Mouse (Mus musculus): ENCODE data around the gene Fhit. TPM values are rescaled to one million over a fixed set of nuclear protein-coding genes. Genes with fewer than 3 reads are reported as not detected.
A peak's percentile ranks its signal among the peaks of the same experiment; 100 is the strongest.

The Fhit gene
- polyA plus RNA-seq, 1 experiment from 2014 or later: 7.9 TPM

GRCm38 (mm10) chr14:10659326-10659725, 502.5 kb downstream of the Fhit start:
- peak; percentile 72 for ATAC-seq (ENCODE audit: low read depth)
- WGBS: 24% methylated on average over 2 of the region's 2 CpGs
- H3K27ac ChIP-seq (replicated peaks): no peak overlapping the region

GRCm38 (mm10) chr14:10658219-10658618, 503.6 kb downstream of the Fhit start:
- WGBS: 66% methylated on average over 1 of the region's 1 CpGs
- H3K4me1 ChIP-seq (replicated peaks): no peaks in the 10 kb centered on the region
- H3K4me2 ChIP-seq: no peak overlapping the region
- no peak overlapping the region for H3K27ac ChIP-seq (replicated peaks)
- no peak for ATAC-seq (ENCODE audit: low read depth)
- no peaks in the 10 kb centered on the region for H3K36me3 ChIP-seq
- no peak overlapping the region for H3K9ac ChIP-seq
- H3K4me3 ChIP-seq: no peak overlapping the region
- H3K27me3 ChIP-seq: no peaks in the 10 kb centered on the region
- H3K9me3 ChIP-seq: no peaks in the 10 kb centered on the region

More at GRCm38 (mm10) chr14:10659326-10659725, 502.5 kb downstream of the Fhit start:
- H3K27me3 ChIP-seq: no peaks in the 10 kb centered on the region
- no peaks in the 10 kb centered on the region for H3K9me3 ChIP-seq
- no peak overlapping the region for H3K9ac ChIP-seq
- no peaks in the 10 kb centered on the region for H3K36me3 ChIP-seq
- no peak overlapping the region for H3K4me3 ChIP-seq
- H3K4me2 ChIP-seq: no peak overlapping the region
- H3K4me1 ChIP-seq (replicated peaks): no peaks in the 10 kb centered on the region

- Histone ChIP-seq H3K27ac (replicated peaks) (no peak overlapping the region), H3K27me3 (no peaks in the 10 kb centered on the region), H3K4me3 (no peak overlapping the region), H3K9me3 (no peaks in the 10 kb centered on the region), H3K36me3 (no peaks in the 10 kb centered on the region), H3K4me2 (no peak overlapping the region), H3K9ac (no peak overlapping the region), H3K4me1 (replicated peaks) (no peaks in the 10 kb centered on the region)
- no peak for ATAC-seq (ENCODE audit: low read depth)
- whole genome bisulfite sequencing: 83% methylated on average over 3 of the region's 3 CpGs
These were observed 504.5 kb downstream of the Fhit start for GRCm38 (mm10) chr14:10657364-10657763.

- WGBS: 47% methylated on average over 3 of the region's 3 CpGs
- no peak overlapping the region for H3K27ac ChIP-seq (replicated peaks)
- H3K9me3 ChIP-seq: no peaks in the 10 kb centered on the region
- ATAC-seq (ENCODE audit: low read depth): no peak
- H3K36me3 ChIP-seq: no peaks in the 10 kb centered on the region
- H3K4me1 ChIP-seq (replicated peaks): no peaks in the 10 kb centered on the region
- no peak overlapping the region for H3K9ac ChIP-seq
- no peaks in the 10 kb centered on the region for H3K27me3 ChIP-seq
- H3K4me3 ChIP-seq: no peak overlapping the region
- no peak overlapping the region for H3K4me2 ChIP-seq
These were observed 506.0 kb downstream of the Fhit start for GRCm38 (mm10) chr14:10655842-10656241.

- Histone ChIP-seq H3K27me3 (no peaks in the 10 kb centered on the region), H3K9ac (no peak overlapping the region), H3K36me3 (no peaks in the 10 kb centered on the region), H3K4me3 (no peak overlapping the region), H3K4me2 (no peak overlapping the region), H3K27ac (replicated peaks) (no peak overlapping the region), H3K4me1 (replicated peaks) (peaks cover 10% of the 10 kb centered on the region; the same call in 1 of the 2 replicates), H3K9me3 (no peaks in the 10 kb centered on the region)
- no peak for ATAC-seq (ENCODE audit: low read depth)
These were observed 514.0 kb downstream of the Fhit start for GRCm38 (mm10) chr14:10647832-10648231.

- 66% methylated on average over 3 of the region's 3 CpGs for WGBS
- no peak overlapping the region for H3K4me2 ChIP-seq
- no peak for ATAC-seq (ENCODE audit: low read depth)
These were observed 530.1 kb downstream of the Fhit start for GRCm38 (mm10) chr14:10631783-10632182.

GRCm38 (mm10) chr14:10630831-10631360, 530.9 kb downstream of the Fhit start:
- Histone ChIP-seq H3K4me1 (replicated peaks) (no peaks in the 10 kb centered on the region), H3K4me2 (no peak overlapping the region), H3K9me3 (no peaks in the 10 kb centered on the region), H3K36me3 (no peaks in the 10 kb centered on the region), H3K27ac (replicated peaks) (no peak overlapping the region), H3K4me3 (no peak overlapping the region), H3K9ac (no peak overlapping the region), H3K27me3 (no peaks in the 10 kb centered on the region)
- no peak for ATAC-seq (ENCODE audit: low read depth)
- 96% methylated on average over 2 of the region's 2 CpGs for WGBS

More at GRCm38 (mm10) chr14:10631783-10632182, 530.1 kb downstream of the Fhit start:
- Histone ChIP-seq H3K9me3 (no peaks in the 10 kb centered on the region), H3K4me1 (replicated peaks) (no peaks in the 10 kb centered on the region), H3K9ac (no peak overlapping the region), H3K27ac (replicated peaks) (no peak overlapping the region), H3K36me3 (no peaks in the 10 kb centered on the region), H3K4me3 (no peak overlapping the region), H3K27me3 (no peaks in the 10 kb centered on the region)

GRCm38 (mm10) chr14:10593467-10593866, 568.4 kb downstream of the Fhit start:
- H3K9ac ChIP-seq: no peak overlapping the region
- H3K4me3 ChIP-seq: no peak overlapping the region
- no peaks in the 10 kb centered on the region for H3K36me3 ChIP-seq
- H3K27ac ChIP-seq (replicated peaks): no peak overlapping the region
- ATAC-seq (ENCODE audit: low read depth): no peak
- 83% methylated on average over 5 of the region's 5 CpGs for WGBS
- H3K4me1 ChIP-seq (replicated peaks): no peaks in the 10 kb centered on the region
- H3K27me3 ChIP-seq: no peaks in the 10 kb centered on the region
- no peaks in the 10 kb centered on the region for H3K9me3 ChIP-seq
- no peak overlapping the region for H3K4me2 ChIP-seq

- H3K4me2 ChIP-seq: no peak overlapping the region
- no peaks in the 10 kb centered on the region for H3K9me3 ChIP-seq
- no peaks in the 10 kb centered on the region for H3K4me1 ChIP-seq (replicated peaks)
- H3K4me3 ChIP-seq: no peak overlapping the region
- no peak for ATAC-seq (ENCODE audit: low read depth)
- H3K36me3 ChIP-seq: no peaks in the 10 kb centered on the region
- no peak overlapping the region for H3K27ac ChIP-seq (replicated peaks)
- no peaks in the 10 kb centered on the region for H3K27me3 ChIP-seq
- WGBS: 87% methylated on average over 3 of the region's 3 CpGs
- no peak overlapping the region for H3K9ac ChIP-seq
These were observed 592.8 kb downstream of the Fhit start for GRCm38 (mm10) chr14:10568937-10569552.

GRCm38 (mm10) chr14:10567771-10568170, 594.1 kb downstream of the Fhit start:
- Histone ChIP-seq H3K4me2 (no peak overlapping the region), H3K4me1 (replicated peaks) (no peaks in the 10 kb centered on the region), H3K9me3 (no peaks in the 10 kb centered on the region), H3K27me3 (no peaks in the 10 kb centered on the region), H3K36me3 (no peaks in the 10 kb centered on the region), H3K4me3 (no peak overlapping the region), H3K9ac (no peak overlapping the region), H3K27ac (replicated peaks) (no peak overlapping the region)
- WGBS: 72% methylated on average over 2 of the region's 2 CpGs
- no peak for ATAC-seq (ENCODE audit: low read depth)

GRCm38 (mm10) chr14:10554755-10555154, 607.1 kb downstream of the Fhit start:
- Histone ChIP-seq H3K27me3 (no peaks in the 10 kb centered on the region), H3K4me1 (replicated peaks) (no peaks in the 10 kb centered on the region), H3K4me3 (no peak overlapping the region), H3K27ac (replicated peaks) (no peak overlapping the region), H3K9ac (no peak overlapping the region), H3K36me3 (no peaks in the 10 kb centered on the region), H3K4me2 (no peak overlapping the region), H3K9me3 (no peaks in the 10 kb centered on the region)
- WGBS: 28% methylated on average over 6 of the region's 6 CpGs
- no peak for ATAC-seq (ENCODE audit: low read depth)

- Histone ChIP-seq H3K4me3 (no peak overlapping the region), H3K27me3 (no peaks in the 10 kb centered on the region), H3K9ac (no peak overlapping the region), H3K27ac (replicated peaks) (no peak overlapping the region), H3K4me1 (replicated peaks) (no peaks in the 10 kb centered on the region), H3K9me3 (no peaks in the 10 kb centered on the region), H3K4me2 (no peak overlapping the region), H3K36me3 (no peaks in the 10 kb centered on the region)
- WGBS: 90% methylated on average over 2 of the region's 2 CpGs
- no peak for ATAC-seq (ENCODE audit: low read depth)
These were observed 613.2 kb downstream of the Fhit start for GRCm38 (mm10) chr14:10548632-10549031.

- H3K36me3 ChIP-seq: no peaks in the 10 kb centered on the region
These were observed 615.9 kb downstream of the Fhit start for GRCm38 (mm10) chr14:10545916-10546315.

More at GRCm38 (mm10) chr14:10545916-10546315, 615.9 kb downstream of the Fhit start:
- H3K9ac ChIP-seq: no peak overlapping the region
- H3K4me1 ChIP-seq (replicated peaks): no peaks in the 10 kb centered on the region
- ATAC-seq (ENCODE audit: low read depth): no peak
- 65% methylated on average over 3 of the region's 3 CpGs for WGBS
- H3K4me2 ChIP-seq: no peak overlapping the region
- no peak overlapping the region for H3K27ac ChIP-seq (replicated peaks)
- no peak overlapping the region for H3K4me3 ChIP-seq
- H3K27me3 ChIP-seq: no peaks in the 10 kb centered on the region
- no peaks in the 10 kb centered on the region for H3K9me3 ChIP-seq

Data from neural tube, embryonic 13.5 days (tissue).